Mouse (Mus musculus) layer of hippocampus, adult 18-20 months (tissue): ENCODE measurements around the gene Mug1. TPM values are rescaled to one million over a fixed set of nuclear protein-coding genes. Genes with fewer than 3 reads are reported as not detected.
"Not testable (repeated sequence)": the region's sequence is repeated elsewhere in the genome, so short reads cannot be mapped to it uniquely, and the experiment has no call there.

Experiments
- DNase-seq, 2 experiments: peaks; one replicate each; pipeline ENCODE4 v3.0.0; 2022; ENCODE audit warnings: low spot score in 2 of 2
- long read RNA-seq: library from polyadenylated mRNA; stranded (forward); transcript quantifications from one replicate; pipeline ENCODE4 v2.0.0, GENCODE M21; 2021
- total RNA-seq, 2 experiments: library from RNA; stranded (reverse); gene quantifications; 2 replicates each; pipeline ENCODE4 v1.2.3; 2021

Gene Mug1
- total RNA-seq, result not detected
- long read RNA-seq, result 0 reads

DNA sequence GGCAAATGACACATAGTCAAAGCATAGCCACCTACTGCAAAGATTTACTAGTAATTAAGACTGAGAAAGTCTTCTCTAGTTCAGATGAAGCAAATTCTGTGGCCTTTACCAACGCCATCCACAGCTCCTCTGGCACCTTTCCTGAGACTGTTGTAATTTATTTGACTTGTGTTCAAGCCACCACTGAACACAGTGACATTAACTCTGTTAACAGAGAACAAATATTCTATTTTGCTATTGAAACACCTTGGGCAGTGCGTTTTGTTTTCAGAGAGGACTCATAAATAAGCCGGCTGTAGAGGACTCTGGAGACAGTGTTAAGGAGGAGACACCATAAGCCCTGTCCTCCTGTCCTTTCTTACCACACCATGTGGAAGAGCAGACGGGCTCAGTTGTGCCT, at the start of gene Mug1:
TSS of gene Mug1 (plus strand) at position 271 of the 400 bp plus-strand sequence.
- DNase-seq, result not testable (repeated sequence)

DNA sequence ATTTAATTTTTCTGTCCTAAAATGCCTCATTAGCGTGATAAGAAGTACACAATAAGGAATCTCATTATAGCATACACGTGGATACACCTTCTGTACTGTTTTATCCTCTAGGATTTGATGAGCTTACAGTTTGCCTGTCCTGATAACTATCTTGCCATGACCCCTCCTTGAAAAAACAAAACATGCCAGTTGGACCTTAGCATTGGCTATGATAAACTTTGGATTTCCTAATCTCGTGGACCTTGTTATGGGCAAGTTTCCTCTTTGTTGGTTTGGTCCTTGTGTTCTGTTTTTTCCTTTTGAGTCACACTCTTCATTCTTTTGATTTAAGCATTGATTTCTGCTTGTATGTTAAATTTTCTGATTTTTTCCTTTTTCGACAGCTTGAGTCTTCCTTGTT, 10.3 kb upstream of the Mug1 start:
- no peak for DNase-seq

DNA sequence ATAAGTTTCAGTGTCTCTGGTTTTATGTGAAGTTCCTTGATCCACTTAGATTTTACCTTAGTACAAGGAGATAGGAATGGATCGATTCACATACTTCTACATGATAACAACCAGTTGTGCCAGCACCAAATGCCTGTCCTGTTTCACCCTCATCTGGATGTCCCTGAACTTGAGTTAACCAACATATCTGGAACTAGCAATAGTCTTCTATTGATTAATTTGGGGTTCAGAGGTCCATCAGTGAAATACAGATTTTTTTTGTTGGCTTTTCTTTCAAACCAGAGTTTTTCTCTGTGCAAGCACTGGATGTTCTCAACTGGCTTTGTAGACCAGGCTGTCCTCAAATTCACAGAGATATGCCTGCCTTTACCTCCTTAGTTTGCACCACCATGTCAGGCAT, 2.0 kb upstream of the Mug1 start:
- no peak for DNase-seq

DNA sequence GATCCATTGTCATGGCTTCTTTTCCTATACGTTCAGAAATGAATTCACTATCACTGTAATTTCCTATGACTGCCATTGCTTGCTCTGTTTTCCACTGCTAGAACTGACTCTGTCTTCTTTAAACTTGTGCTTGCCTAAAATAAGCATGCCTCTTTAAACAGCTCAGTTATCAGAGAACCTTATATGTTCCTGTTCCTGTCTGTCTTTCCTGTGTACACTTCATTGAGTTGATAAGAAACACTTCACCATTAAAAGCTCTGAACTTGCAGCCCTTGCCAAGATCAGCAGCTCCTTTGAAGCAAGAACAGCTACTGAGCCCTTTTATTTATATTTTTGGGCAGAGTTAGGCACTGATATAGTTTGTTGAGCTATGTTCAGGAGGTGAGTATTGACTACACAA, 10.0 kb downstream of the Mug1 start:
- DNase-seq, result no peak

Other genes starting within 250 kb of the Mug1 start
- 1 to 10 TPM; 2.6 to 3.5 TPM for gene A2m, start 203.2 kb upstream of the Mug1 start, total RNA-seq
- not detected for gene Gm7298, start 105.6 kb upstream of the Mug1 start, total RNA-seq
- gene Mug2, start 168.2 kb downstream of the Mug1 start, total RNA-seq, result not detected